Mouse (Mus musculus): ENCODE data around the gene Urm1. TPM values are rescaled to one million over a fixed set of nuclear protein-coding genes. Genes with fewer than 3 reads are reported as not detected.

Gene Urm1
- 20.4 TPM for polyA plus RNA-seq (2017; shearing (Covaris generic))

DNA sequence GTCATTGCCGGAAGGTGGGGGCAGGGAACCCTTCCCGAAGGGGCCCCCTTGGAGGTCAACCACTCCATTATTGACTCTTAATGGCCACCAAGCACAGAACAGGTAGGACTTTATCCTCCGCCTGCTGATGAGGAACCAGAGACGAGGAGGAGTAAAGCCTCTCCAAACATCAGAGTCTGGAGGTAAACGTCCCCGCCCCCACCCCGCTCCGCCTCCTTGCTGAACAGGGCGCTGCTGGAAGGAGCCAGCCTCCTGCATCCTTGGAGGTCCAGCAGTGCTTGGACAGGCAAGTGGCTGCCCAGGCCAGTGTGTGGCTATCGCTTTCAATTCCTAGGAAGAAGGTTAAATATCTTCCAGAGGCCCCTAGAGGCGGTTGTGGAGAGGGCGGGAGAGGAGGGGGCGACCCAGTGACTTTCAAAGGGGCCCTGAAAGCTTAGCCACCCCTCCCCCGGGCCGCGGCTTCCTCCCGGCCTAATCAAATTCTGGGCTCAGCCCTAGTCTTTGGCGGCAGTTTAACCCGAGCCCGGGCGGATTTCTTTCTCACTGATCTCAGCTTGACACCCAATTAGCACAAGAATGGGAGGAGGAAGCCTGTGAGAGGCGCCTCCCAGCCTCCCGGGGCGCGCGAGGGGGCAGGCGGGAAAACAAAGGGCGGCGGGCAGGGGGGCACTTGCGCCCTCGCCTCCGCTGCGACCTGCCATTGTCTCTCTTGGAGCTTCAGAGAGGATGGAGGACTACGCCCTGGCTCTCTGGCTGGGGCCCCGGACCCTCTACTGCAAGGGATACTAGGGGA is at the start of gene Urm1:
TSS of gene Urm1 (plus strand) at position 51 of the 793 bp plus-strand sequence.

DNA sequence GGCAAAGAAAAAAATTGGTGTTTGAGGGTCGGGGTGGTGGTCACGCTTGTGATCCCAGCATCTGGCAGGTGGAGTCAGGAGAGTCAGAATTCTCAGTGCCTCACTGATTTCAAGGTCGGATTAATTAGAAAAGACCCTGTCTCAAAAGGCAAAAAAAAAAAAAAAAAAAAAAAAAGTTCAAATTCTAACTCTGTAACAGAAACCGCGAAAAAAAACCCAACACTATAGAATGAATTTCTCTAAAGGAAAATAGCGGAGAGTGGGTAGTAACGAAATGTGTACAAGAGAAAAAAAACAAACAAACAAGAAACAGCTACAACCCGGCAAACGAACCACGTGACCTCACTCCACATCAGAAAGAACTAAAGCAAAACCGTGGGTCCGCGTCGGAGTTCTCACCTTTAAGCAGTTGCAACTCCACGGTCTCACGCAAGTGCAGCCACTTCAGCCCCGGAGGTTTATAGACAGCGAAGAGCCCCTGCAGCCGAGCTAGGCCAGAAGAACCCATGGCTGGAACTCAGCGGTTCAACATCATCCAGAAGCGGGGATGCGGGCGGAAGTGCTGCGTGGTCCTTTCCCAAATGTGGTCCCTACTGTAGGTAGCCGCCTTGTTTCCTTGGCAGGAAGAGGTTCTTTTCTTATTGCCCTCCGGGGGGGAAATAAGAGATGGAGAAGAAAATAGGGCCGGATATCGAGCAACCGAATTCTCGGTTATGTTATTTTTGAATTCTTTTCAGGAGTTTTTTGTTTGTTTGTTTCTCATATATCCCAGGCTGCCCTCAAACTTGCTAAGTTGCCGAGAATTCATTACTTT is 32.6 kb upstream of the Urm1 start, which contains the start of gene Coq4:
TSS of gene Coq4 (plus strand) at position 390 of the 814 bp plus-strand sequence.

DNA sequence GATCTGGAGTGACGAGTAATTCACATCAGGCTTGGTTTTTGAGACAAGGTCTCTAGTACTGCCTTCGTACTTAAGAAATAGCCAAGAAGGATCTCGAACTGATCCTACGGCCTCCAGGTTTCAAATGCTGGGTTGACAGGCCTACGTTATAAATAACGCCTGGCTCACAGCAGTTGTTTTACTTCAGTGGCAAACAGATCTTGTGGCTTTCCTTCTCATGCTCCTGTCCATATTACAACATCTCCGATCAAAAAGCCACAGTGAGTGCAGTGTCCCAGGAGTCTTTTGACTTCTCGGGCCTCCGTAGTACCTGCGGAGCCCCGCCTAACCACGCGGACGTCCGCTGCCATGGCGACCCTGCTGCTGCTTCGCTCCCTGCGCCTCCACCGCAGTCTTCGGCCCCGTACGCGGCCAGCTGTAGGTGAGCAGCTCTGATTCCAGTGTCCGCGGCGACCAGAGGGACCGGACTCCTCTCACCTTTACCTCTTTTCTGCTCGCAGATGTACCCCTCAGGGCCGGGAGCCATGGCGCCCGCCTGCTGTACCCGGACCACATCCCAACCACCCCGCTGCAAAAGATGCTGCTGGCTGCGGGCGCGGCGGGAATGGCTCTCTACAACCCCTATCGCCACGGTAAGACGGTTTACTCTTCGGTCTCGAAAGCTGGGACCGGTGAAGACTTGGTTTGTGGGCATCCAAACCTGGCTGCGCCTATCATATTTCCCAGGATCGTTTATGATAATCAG is 31.8 kb upstream of the Urm1 start, which contains the start of gene Trub2:
TSS of gene Trub2 (minus strand) at position 566 of the 745 bp plus-strand sequence.

DNA sequence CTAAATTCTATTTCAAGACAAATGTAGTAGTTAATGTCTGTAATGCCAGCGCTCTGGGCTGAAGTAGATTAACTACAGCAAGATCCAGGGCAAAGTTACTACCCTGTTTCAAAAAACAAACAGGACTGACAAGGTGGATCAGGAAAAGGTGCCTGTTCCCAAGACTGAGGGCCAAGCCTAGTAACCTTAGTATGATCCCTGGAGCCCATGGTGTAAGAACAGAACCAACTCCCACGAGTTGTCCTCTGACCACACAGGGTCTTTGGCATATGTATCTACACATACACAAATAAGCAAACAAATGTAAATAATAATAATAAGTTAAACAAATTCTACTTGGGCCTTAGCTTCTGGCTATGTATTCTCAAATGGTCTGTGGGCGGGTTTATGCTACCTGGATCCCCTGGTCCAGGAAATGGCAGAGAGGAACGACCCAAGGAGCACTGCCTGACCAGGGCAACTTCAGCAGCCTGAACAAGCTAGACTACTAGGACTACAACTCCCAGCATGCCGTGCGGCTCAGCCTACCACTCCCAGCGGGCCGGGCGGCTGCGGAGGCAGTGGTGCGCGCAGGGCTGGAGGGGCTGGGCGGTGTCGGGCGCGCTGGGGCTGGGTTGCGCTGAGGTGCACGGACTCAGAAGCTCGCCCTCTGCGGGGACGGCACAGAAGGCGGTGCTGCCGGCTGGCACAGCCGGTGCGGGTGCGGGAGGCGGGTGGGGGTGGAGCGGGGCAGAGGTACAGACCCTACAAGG is 17.6 kb upstream of the Urm1 start, which contains the start of gene Slc27a4:
TSS of gene Slc27a4 (plus strand) at position 560 of the 752 bp plus-strand sequence.

DNA sequence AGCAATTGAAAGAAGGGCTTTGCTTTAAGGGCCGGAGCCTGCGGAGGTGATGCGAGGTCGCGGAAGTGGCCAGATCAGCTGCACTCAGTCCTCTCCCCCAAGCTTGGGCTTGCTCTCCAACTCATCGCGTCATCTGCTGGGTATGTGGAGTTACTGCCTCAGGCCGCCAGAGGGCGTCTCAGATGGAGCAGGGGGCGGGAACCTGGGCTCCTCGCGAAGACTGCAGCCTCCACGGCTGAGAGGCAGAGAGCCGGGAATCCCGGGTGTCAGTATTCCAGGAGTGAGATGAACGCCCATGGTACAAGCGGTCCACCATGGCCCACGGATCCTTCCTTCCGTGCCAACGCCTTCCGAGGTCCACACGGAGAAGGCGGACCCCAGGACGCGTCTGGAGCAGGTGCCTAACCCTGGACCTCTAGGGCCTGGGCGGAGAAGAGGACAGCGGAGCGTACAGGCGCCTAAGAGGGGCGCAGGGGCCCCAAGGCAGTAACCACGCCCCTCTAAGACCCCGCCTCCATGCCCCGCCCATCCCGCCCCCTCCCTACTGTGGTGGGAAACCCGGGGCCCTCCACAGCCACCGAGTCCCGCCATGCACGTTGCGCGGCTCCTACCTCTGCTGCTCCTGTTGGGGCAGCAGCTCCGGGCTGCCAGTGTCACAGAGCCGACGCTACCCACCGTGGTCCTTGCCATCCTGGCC is 49.2 kb downstream of the Urm1 start, which contains the start of gene Cercam:
TSS of gene Cercam (plus strand) at position 216 of the 697 bp plus-strand sequence.

DNA sequence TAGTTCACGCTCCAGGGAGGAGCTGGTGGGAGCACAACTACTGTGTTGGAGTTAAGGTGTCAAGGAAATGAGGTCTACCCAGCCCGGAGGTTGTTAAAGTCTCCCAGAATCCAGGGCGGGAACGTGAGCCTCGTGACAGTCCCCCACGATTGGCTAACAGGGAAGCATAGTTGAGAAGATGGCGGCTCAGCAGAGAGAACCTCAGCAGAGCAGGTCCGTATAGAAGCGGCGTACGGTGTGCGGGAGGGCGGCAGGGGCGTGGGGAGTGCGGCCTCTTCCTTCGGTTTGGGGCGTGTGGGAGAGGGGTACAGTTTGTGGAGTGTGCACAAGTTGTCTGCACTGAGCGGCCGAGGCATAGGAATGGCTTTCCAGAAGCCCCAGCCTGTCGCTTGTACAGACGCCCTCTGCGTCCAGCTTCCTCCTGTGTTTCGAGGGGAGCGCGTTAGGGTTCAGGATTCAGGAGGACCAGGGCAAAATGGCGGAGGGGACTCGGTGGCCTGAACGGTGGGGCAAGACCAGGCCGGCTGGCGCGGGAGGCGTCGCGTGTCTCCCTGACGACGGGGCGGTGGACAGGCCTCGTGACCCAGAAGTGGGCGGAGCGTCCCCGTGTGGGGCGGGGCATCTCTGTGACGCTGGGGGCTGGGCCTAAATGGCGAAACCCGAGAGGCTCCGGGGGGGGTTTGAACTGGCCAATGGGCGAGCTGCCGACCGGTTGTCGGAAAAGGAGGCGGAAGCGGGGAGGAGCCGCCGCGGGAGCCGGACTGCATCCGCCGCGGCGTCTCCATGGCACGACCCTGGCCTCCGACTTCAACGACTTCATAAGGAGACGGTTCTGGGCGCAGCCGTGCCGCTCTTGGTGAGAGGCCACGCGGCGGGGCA is 69.4 kb downstream of the Urm1 start, which contains the start of gene Odf2:
TSS of gene Odf2 (plus strand) at position 156 of the 879 bp plus-strand sequence.

Other genes with a start within 250 kb of the Urm1 start
- 9.0 TPM for gene Rapgef1, start 200.4 kb upstream of the Urm1 start, polyA plus RNA-seq (2017; shearing (Covaris generic))
- gene Gm13420, start 68.4 kb upstream of the Urm1 start, polyA plus RNA-seq (2017; shearing (Covaris generic)), result not detected
- gene Gm13547, start 60.8 kb upstream of the Urm1 start, polyA plus RNA-seq (2017; shearing (Covaris generic)), result 1.1 TPM
- 12.6 TPM for gene Coq4, start 32.6 kb upstream of the Urm1 start, polyA plus RNA-seq (2017; shearing (Covaris generic))
- 36.4 TPM for gene Trub2, start 31.6 kb upstream of the Urm1 start, polyA plus RNA-seq (2017; shearing (Covaris generic))
- gene Slc27a4, start 17.4 kb upstream of the Urm1 start, polyA plus RNA-seq (2017; shearing (Covaris generic)), result 2.4 TPM
- gene Cercam, start 49.1 kb downstream of the Urm1 start, polyA plus RNA-seq (2017; shearing (Covaris generic)), result 0.50 TPM
- gene Odf2, start 69.1 kb downstream of the Urm1 start, polyA plus RNA-seq (2017; shearing (Covaris generic)), result 78.7 TPM
- 73.0 TPM for gene Gle1, start 115.4 kb downstream of the Urm1 start, polyA plus RNA-seq (2017; shearing (Covaris generic))
- 147 TPM for gene Sptan1, start 145.5 kb downstream of the Urm1 start, polyA plus RNA-seq (2017; shearing (Covaris generic))
- 1.3 TPM for gene Wdr34, start 228.8 kb downstream of the Urm1 start, polyA plus RNA-seq (2017; shearing (Covaris generic))
- 144 TPM for gene Set, start 237.3 kb downstream of the Urm1 start, polyA plus RNA-seq (2017; shearing (Covaris generic))

All from activated CD4-positive, CD25-positive, alpha-beta regulatory T cell, adult 9 weeks (primary cell).